Mouse (Mus musculus) small intestine, adult 2 months (tissue): ENCODE measurements at regions not wholly inside any gene's neighbourhood (a gene's known extent, or its start where the extent isn't known, plus 50 kb on each side); places are given as distances from the start of the nearest gene placed in this dataset.

ENCODE experiments used
- H3K27ac ChIP-seq: fragments of 200-500 bp; 2 replicates; pipeline ENCODE4 v1.5.1; 2012; ENCODE audit warnings: low read depth, low read length, control low read depth, inconsistent platforms; ENCODE audit not compliant: insufficient read depth
- H3K27me3 ChIP-seq: fragments of 200-500 bp; 2 replicates; pipeline ENCODE4 v1.6.1; 2012; ENCODE audit warnings: mild to moderate bottlenecking, moderate library complexity, low read length, inconsistent platforms; ENCODE audit not compliant: control insufficient read depth, insufficient read depth
- H3K36me3 ChIP-seq: fragments of 200-500 bp; 2 replicates; pipeline ENCODE4 v1.6.1; 2012; ENCODE audit warnings: mild to moderate bottlenecking, low read length, control low read depth, inconsistent platforms; ENCODE audit not compliant: control insufficient read depth, insufficient read depth
- H3K4me1 ChIP-seq: fragments of 200-500 bp; 2 replicates; pipeline ENCODE4 v1.6.1; 2012; ENCODE audit warnings: low read length, inconsistent platforms, mixed read lengths; ENCODE audit not compliant: control insufficient read depth, insufficient read depth, insufficient read length
- H3K4me3 ChIP-seq: fragments of 200-500 bp; 2 replicates; pipeline ENCODE4 v1.5.1; 2012; ENCODE audit warnings: low read depth, mild to moderate bottlenecking, control low read depth, inconsistent platforms, low read length, moderate library complexity
- CTCF ChIP-seq: fragments of 200-500 bp; IDR thresholded peaks from 2 replicates; pipeline ENCODE4 v1.5.1; 2012; ENCODE audit warnings: low read depth, mild to moderate bottlenecking, control low read depth, inconsistent platforms, low read length, moderate library complexity, mixed read lengths; ENCODE audit not compliant: insufficient replicate concordance, insufficient read length; ENCODE audit errors: extremely low read depth
- POLR2A ChIP-seq: fragments of 200-500 bp; IDR thresholded peaks from 2 replicates; pipeline ENCODE4 v1.6.1; 2012; ENCODE audit warnings: low read depth, mild to moderate bottlenecking, control low read depth, inconsistent platforms, low read length, moderate library complexity
- WGBS: fragments of 180-500 bp; shearing (Covaris S2); methylation state at CpG from one replicate; pipeline ENCODE4 v1.1.7; 2018; 5-methylcytosine and 5-hydroxymethylcytosine counted together

GRCm38 (mm10) chr1:107900913-107901312 lies 311.1 kb downstream of the Serpinb8 start:
- H3K27me3 ChIP-seq: no peaks in the 10 kb centered on the region
- H3K36me3 ChIP-seq: no peaks in the 10 kb centered on the region

GRCm38 (mm10) chr1:107908236-107909063 lies 318.6 kb downstream of the Serpinb8 start:
- H3K4me3 ChIP-seq: no peak overlapping the region
- no peak for TF ChIP-seq POLR2A
- TF ChIP-seq CTCF: no peak
- H3K27me3 ChIP-seq: no peaks in the 10 kb centered on the region
- H3K4me1 ChIP-seq: no peaks in the 10 kb centered on the region
- H3K27ac ChIP-seq: no peak overlapping the region
- WGBS: 70% methylated on average over 4 of the region's 4 CpGs
- no peaks in the 10 kb centered on the region for H3K36me3 ChIP-seq

More at GRCm38 (mm10) chr1:107900913-107901312, 311.1 kb downstream of the Serpinb8 start:
- no peak for TF ChIP-seq POLR2A
- TF ChIP-seq CTCF: no peak
- Histone ChIP-seq H3K4me1 (no peaks in the 10 kb centered on the region), H3K4me3 (no peak overlapping the region), H3K27ac (no peak overlapping the region)
- 76% methylated on average over 1 of the region's 1 CpGs for WGBS

GRCm38 (mm10) chr1:107914671-107915590 lies 325.1 kb downstream of the Serpinb8 start:
- 19% methylated on average over 7 of the region's 7 CpGs for WGBS
- no peak overlapping the region for H3K27ac ChIP-seq
- TF ChIP-seq POLR2A (no peak), CTCF (no peak)

GRCm38 (mm10) chr1:107917037-107917436 lies 327.2 kb downstream of the Serpinb8 start:
- WGBS: 28% methylated on average over 5 of the region's 5 CpGs
- H3K27ac ChIP-seq: no peak overlapping the region
- no peaks in the 10 kb centered on the region for H3K36me3 ChIP-seq
- no peak overlapping the region for H3K4me3 ChIP-seq
- no peaks in the 10 kb centered on the region for H3K27me3 ChIP-seq
- 0 out of 2 replicates have a peak, but pooled peaks cover 2% of the 10 kb centered on the region for H3K4me1 ChIP-seq
- no peak for TF ChIP-seq CTCF
- no peak for TF ChIP-seq POLR2A

More at GRCm38 (mm10) chr1:107914671-107915590, 325.1 kb downstream of the Serpinb8 start:
- Histone ChIP-seq H3K4me3 (no peak overlapping the region), H3K36me3 (no peaks in the 10 kb centered on the region), H3K4me1 (0 out of 2 replicates have a peak, but pooled peaks cover 2% of the 10 kb centered on the region), H3K27me3 (no peaks in the 10 kb centered on the region)

- H3K27ac ChIP-seq: no peak overlapping the region
- no peaks in the 10 kb centered on the region for H3K27me3 ChIP-seq
- H3K36me3 ChIP-seq: no peaks in the 10 kb centered on the region
- 29% methylated on average over 5 of the region's 5 CpGs for WGBS
- H3K4me3 ChIP-seq: no peak overlapping the region
- no peak for TF ChIP-seq POLR2A
- TF ChIP-seq CTCF: no peak
- no peaks in the 10 kb centered on the region for H3K4me1 ChIP-seq
These were observed 351.9 kb downstream of the Serpinb8 start for GRCm38 (mm10) chr1:107941601-107942270.

GRCm38 (mm10) chr1:107946204-107946939 lies 356.6 kb downstream of the Serpinb8 start:
- WGBS: 82% methylated on average over 1 of the region's 1 CpGs
- Histone ChIP-seq H3K27me3 (no peaks in the 10 kb centered on the region), H3K4me1 (no peaks in the 10 kb centered on the region), H3K4me3 (no peak overlapping the region), H3K36me3 (no peaks in the 10 kb centered on the region), H3K27ac (no peak overlapping the region)
- TF ChIP-seq CTCF (no peak), POLR2A (no peak)
